Mouse (Mus musculus): ENCODE measurements around the gene Fgf22. TPM values are rescaled to one million over a fixed set of nuclear protein-coding genes. Genes with fewer than 3 reads are reported as not detected.

Gene Fgf22
- polyA plus RNA-seq, 1 experiment = not detected

- WGBS = 89% methylated on average over 7 of the region's 7 CpGs
- TF ChIP-seq CTCF (IDR thresholded peaks at IDR 0.05; ENCODE audit: borderline replicate concordance, control insufficient read depth, extremely low read depth, insufficient read depth, low read length, poor library complexity) (no peak), POLR2A (IDR thresholded peaks at IDR 0.05; ENCODE audit: control insufficient read depth, extremely low read depth, insufficient read depth, low read length, poor library complexity) (no peak)
- Histone ChIP-seq H3K4me1 (replicated peaks; ENCODE audit: control insufficient read depth, insufficient read depth, low read length) (peaks cover 21% of the 10 kb centered on the region), H3K4me3 (ENCODE audit: control insufficient read depth, insufficient read depth, low read length) (no peak overlapping the region), H3K36me3 (ENCODE audit: control insufficient read depth, insufficient read depth, low read length) (peaks cover 13% of the 10 kb centered on the region; the same call in 1 of the 2 replicates), H3K27ac (ENCODE audit: control insufficient read depth, insufficient read depth, low read length) (no peak overlapping the region), H3K27me3 (ENCODE audit: control insufficient read depth, insufficient read depth, low read length) (no peaks in the 10 kb centered on the region; the same call in 1 of the 2 replicates)
- no peak for DNase-seq
These were observed 45.6 kb upstream of the Fgf22 start for GRCm38 (mm10) chr10:79709307-79709706.

DNA sequence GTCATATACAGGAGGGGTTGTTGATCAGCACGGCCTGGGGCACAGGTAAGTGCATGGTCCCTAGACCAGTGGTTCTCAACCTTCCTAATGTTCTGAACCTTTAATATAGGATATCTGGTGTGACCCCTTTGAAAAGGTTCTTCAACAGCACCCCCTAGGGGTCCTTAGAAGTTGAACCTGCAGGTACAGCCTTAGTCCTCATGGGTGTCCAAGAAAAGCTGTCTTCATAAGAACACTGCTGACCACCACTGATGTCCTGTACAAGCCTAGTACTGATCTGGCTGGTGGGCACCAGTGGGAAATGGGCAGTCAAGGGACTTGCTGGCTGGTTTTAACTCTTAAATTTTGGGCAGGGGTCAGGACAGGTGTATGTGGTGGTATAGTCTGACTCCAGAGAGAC lies 42.8 kb upstream of the Fgf22 start:
- Histone ChIP-seq H3K36me3 (ENCODE audit: control insufficient read depth, insufficient read depth, low read length) (peaks cover 13% of the 10 kb centered on the region; the same call in 1 of the 2 replicates), H3K27ac (ENCODE audit: control insufficient read depth, insufficient read depth, low read length) (no peak overlapping the region), H3K27me3 (ENCODE audit: control insufficient read depth, insufficient read depth, low read length) (peaks cover 8% of the 10 kb centered on the region; the same call in 1 of the 2 replicates), H3K4me3 (ENCODE audit: control insufficient read depth, insufficient read depth, low read length) (no peak overlapping the region), H3K4me1 (replicated peaks; ENCODE audit: control insufficient read depth, insufficient read depth, low read length) (peaks cover 7% of the 10 kb centered on the region)
- no peak for TF ChIP-seq CTCF (IDR thresholded peaks at IDR 0.05; ENCODE audit: borderline replicate concordance, control insufficient read depth, extremely low read depth, insufficient read depth, low read length, poor library complexity)
- no peak for TF ChIP-seq POLR2A (IDR thresholded peaks at IDR 0.05; ENCODE audit: control insufficient read depth, extremely low read depth, insufficient read depth, low read length, poor library complexity)
- 97% methylated on average over 1 of the region's 1 CpGs for WGBS
- DNase-seq = peak; percentile 26

DNA sequence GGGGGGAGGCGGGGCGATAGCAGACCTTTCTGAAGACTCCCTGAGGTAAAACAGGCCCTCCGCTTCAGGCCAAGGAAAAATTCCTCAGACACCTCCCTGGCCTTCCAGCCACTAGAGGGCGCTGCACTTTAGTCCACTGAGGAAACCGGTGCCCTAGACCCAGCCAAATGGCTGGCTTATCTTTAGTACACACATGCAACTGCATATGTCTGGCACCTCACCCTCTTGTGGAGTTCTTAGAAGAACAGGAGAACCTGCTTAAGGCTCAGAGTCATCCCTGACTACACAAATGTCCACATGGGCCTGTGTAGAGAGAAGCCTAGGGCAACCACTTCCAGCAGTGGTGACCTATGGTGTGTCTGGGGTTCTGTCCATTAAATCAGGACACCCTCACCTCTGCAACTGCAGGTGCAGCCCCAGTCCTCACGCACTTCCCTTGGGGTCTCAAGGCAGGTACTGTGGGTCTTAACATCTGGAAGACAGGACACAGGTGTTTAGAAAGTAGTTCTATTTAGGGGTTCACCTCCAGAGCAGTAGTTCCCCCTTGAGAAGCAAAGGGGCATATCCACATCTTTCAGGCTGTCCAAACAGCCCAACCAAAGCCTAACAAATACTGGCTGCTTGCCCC lies 42.3 kb upstream of the Fgf22 start:
- TF ChIP-seq CTCF (IDR thresholded peaks at IDR 0.05; ENCODE audit: borderline replicate concordance, control insufficient read depth, extremely low read depth, insufficient read depth, low read length, poor library complexity) (0 out of 2 replicates have a peak, but pooled peaks have one; percentile 55), POLR2A (IDR thresholded peaks at IDR 0.05; ENCODE audit: control insufficient read depth, extremely low read depth, insufficient read depth, low read length, poor library complexity) (no peak)
- peaks cover 12% of the 10 kb centered on the region; the same call in 1 of the 2 replicates for H3K27me3 ChIP-seq (ENCODE audit: control insufficient read depth, insufficient read depth, low read length)
- H3K4me3 ChIP-seq (ENCODE audit: control insufficient read depth, insufficient read depth, low read length) = no peak overlapping the region
- peaks cover 9% of the 10 kb centered on the region for H3K4me1 ChIP-seq (replicated peaks; ENCODE audit: control insufficient read depth, insufficient read depth, low read length)
- peaks cover 13% of the 10 kb centered on the region; the same call in 1 of the 2 replicates for H3K36me3 ChIP-seq (ENCODE audit: control insufficient read depth, insufficient read depth, low read length)
- no peak overlapping the region for H3K27ac ChIP-seq (ENCODE audit: control insufficient read depth, insufficient read depth, low read length)
- WGBS = 14% methylated on average over 6 of the region's 6 CpGs
- DNase-seq = peak; percentile 75

- 49% methylated on average over 1 of the region's 1 CpGs for WGBS
- no peak for DNase-seq
- no peak for TF ChIP-seq CTCF (IDR thresholded peaks at IDR 0.05; ENCODE audit: borderline replicate concordance, control insufficient read depth, extremely low read depth, insufficient read depth, low read length, poor library complexity)
These were observed 41.7 kb upstream of the Fgf22 start for GRCm38 (mm10) chr10:79713163-79713562.

GRCm38 (mm10) chr10:79714996-79715395 lies 39.9 kb upstream of the Fgf22 start:
- peaks cover 14% of the 10 kb centered on the region; the same call in 1 of the 2 replicates for H3K27me3 ChIP-seq (ENCODE audit: control insufficient read depth, insufficient read depth, low read length)
- H3K27ac ChIP-seq (ENCODE audit: control insufficient read depth, insufficient read depth, low read length) = no peak overlapping the region
- TF ChIP-seq CTCF (IDR thresholded peaks at IDR 0.05; ENCODE audit: borderline replicate concordance, control insufficient read depth, extremely low read depth, insufficient read depth, low read length, poor library complexity) = no peak
- TF ChIP-seq POLR2A (IDR thresholded peaks at IDR 0.05; ENCODE audit: control insufficient read depth, extremely low read depth, insufficient read depth, low read length, poor library complexity) = no peak
- H3K4me1 ChIP-seq (replicated peaks; ENCODE audit: control insufficient read depth, insufficient read depth, low read length) = peaks cover 12% of the 10 kb centered on the region
- H3K36me3 ChIP-seq (ENCODE audit: control insufficient read depth, insufficient read depth, low read length) = peaks cover 9% of the 10 kb centered on the region; the same call in 1 of the 2 replicates
- no peak overlapping the region for H3K4me3 ChIP-seq (ENCODE audit: control insufficient read depth, insufficient read depth, low read length)
- WGBS = 68% methylated on average over 4 of the region's 4 CpGs
- no peak for DNase-seq

More at GRCm38 (mm10) chr10:79713163-79713562, 41.7 kb upstream of the Fgf22 start:
- Histone ChIP-seq H3K4me3 (ENCODE audit: control insufficient read depth, insufficient read depth, low read length) (no peak overlapping the region), H3K4me1 (replicated peaks; ENCODE audit: control insufficient read depth, insufficient read depth, low read length) (peaks cover 12% of the 10 kb centered on the region), H3K27me3 (ENCODE audit: control insufficient read depth, insufficient read depth, low read length) (peaks cover 14% of the 10 kb centered on the region; the same call in 1 of the 2 replicates), H3K36me3 (ENCODE audit: control insufficient read depth, insufficient read depth, low read length) (peaks cover 13% of the 10 kb centered on the region; the same call in 1 of the 2 replicates), H3K27ac (ENCODE audit: control insufficient read depth, insufficient read depth, low read length) (no peak overlapping the region)

- 3% methylated on average over 69 of the region's 91 CpGs for WGBS
- TF ChIP-seq CTCF (IDR thresholded peaks at IDR 0.05; ENCODE audit: borderline replicate concordance, control insufficient read depth, extremely low read depth, insufficient read depth, low read length, poor library complexity) (no peak), POLR2A (IDR thresholded peaks at IDR 0.05; ENCODE audit: control insufficient read depth, extremely low read depth, insufficient read depth, low read length, poor library complexity) (no peak)
- DNase-seq = no peak
- H3K27me3 ChIP-seq (ENCODE audit: control insufficient read depth, insufficient read depth, low read length) = peaks cover 14% of the 10 kb centered on the region; the same call in 1 of the 2 replicates
- H3K36me3 ChIP-seq (ENCODE audit: control insufficient read depth, insufficient read depth, low read length) = no peaks in the 10 kb centered on the region
- no peak within 1 kb of the TSS for H3K27ac ChIP-seq (ENCODE audit: control insufficient read depth, insufficient read depth, low read length)
- H3K4me3 ChIP-seq (ENCODE audit: control insufficient read depth, insufficient read depth, low read length) = peak within 1 kb of the TSS; percentile 34
- peaks cover 12% of the 10 kb centered on the region for H3K4me1 ChIP-seq (replicated peaks; ENCODE audit: control insufficient read depth, insufficient read depth, low read length)
These were observed 38.5 kb upstream of the Fgf22 start, which contains the start of gene Hcn2 for GRCm38 (mm10) chr10:79716254-79716987. Hcn2 (plus strand) TSS chr10:79716634.

Measured in thymus, adult 2 months (tissue).